Mouse (Mus musculus): Measurements from ENCODE around the gene Fam78a.

DNA sequence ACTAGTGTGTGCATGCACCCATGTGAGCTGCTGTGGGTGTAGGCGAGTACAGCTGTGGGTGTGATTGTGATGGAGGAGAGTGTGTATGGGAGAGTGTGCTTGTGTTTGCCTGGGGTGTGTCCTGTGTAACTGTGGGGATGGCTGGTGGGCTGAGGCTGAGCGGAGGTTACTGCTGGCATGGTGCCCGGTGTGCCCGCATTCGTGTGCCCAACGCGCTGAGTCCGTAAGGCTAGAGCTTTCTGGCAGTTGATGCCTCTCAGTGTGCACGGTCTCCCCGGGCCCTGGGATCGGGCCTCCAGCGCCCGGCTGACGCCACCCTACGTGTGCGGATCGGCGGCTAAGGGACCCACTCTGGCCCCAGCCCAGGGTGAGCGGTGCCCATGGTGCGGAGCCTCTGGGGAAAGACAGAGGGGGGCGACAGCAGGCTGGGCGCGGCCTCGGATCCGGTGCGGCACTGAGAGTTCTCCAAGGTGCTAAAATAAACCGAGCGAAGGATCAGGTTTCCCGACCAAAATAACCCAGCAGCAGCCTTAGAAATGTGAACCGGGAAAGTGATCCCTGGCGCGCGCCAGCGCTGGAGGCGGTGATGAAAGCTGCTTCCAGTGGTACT, 3.8 kb upstream of the Fam78a start:
- TF ChIP-seq MAFK (IDR thresholded peaks at IDR 0.05; ENCODE audit: insufficient read depth, low read depth, low read length) (no peak), ZC3H11A (IDR thresholded peaks at IDR 0.05; ENCODE audit: borderline replicate concordance, low read depth, low read length) (no peak), HCFC1 (IDR thresholded peaks at IDR 0.05; ENCODE audit: borderline replicate concordance, insufficient read depth, low read length) (no peak), ZNF384 (IDR thresholded peaks at IDR 0.05; ENCODE audit: low read depth, low read length) (no peak)

Measured in ES-E14 (cell line).